Mouse (Mus musculus): Measurements from ENCODE around the gene Slc24a5. TPM values are rescaled to one million over a fixed set of nuclear protein-coding genes. Genes with fewer than 3 reads are reported as not detected.

The Slc24a5 gene
- polyA plus RNA-seq, 1 experiment from 2014 or later: 0.73 TPM

DNA sequence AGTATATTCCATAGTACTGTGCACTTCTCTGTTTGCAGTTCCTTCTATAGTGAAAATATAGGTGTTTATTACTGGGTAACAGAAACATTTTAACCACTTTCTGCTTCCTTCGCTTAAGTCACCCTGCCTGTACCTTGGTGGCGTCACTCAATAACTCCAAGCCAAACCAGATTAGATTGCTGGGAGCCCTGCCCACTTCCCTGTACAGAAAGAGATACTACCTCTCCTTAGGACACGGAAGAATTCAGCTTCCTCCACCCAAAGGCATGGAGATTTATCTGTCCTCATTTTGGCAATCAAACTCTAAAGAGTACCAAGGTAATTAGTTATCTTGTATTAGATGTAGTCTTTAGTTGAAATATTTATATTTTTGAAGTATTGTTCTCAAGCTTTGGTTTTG lies 58.9 kb downstream of the Slc24a5 start:
- Histone ChIP-seq H3K4me2 (replicated peaks; ENCODE audit: low read depth) (no peak overlapping the region), H3K9me3 (ENCODE audit: control insufficient read depth, low read length) (no peaks in the 10 kb centered on the region), H3K4me3 (ENCODE audit: low read depth, low read length) (no peak overlapping the region), H3K36me3 (ENCODE audit: control insufficient read depth, insufficient read depth, low read length) (no peaks in the 10 kb centered on the region), H3K27ac (replicated peaks) (no peak overlapping the region), H3K27me3 (ENCODE audit: control insufficient read depth, insufficient read depth, low read length) (no peaks in the 10 kb centered on the region), H3K9ac (ENCODE audit: low read length) (no peak overlapping the region), H3K4me1 (replicated peaks; ENCODE audit: control insufficient read depth, insufficient read depth) (no peaks in the 10 kb centered on the region)
- TF ChIP-seq CTCF (IDR thresholded peaks at IDR 0.05; ENCODE audit: low read depth) (no peak), EP300 (optimal IDR thresholded peaks at IDR 0.05) (no peak)
- ATAC-seq (ENCODE audit: low FRiP score, low TSS enrichment) (no peak), DNase-seq (ENCODE audit: low spot score) (no peak)
- 71% methylated on average over 3 of the region's 3 CpGs for WGBS

DNA sequence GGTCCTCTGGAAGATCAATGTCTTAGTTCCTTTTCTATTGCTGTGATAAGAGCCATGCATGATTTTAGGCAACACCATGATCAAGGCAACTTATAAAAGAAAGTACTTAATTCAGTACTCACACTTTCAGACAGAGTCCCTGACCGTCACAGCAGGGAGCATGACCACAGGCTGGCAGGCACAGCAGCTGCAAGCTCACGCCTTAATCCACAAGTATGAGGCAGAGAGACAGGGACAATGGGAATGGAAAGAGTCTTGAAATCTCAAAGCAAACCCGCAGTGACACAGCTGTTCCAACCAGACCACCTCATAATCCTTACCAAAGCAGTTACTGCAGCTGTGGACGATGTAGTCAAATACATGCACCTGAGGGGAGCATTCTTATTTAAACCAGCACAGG lies 66.2 kb downstream of the Slc24a5 start:
- no peaks in the 10 kb centered on the region for H3K36me3 ChIP-seq (ENCODE audit: control insufficient read depth, insufficient read depth, low read length)
- no peak overlapping the region for H3K4me3 ChIP-seq (ENCODE audit: low read depth, low read length)
- ATAC-seq (ENCODE audit: low FRiP score, low TSS enrichment): no peak
- H3K4me2 ChIP-seq (replicated peaks; ENCODE audit: low read depth): no peak overlapping the region
- H3K4me1 ChIP-seq (replicated peaks; ENCODE audit: control insufficient read depth, insufficient read depth): no peaks in the 10 kb centered on the region
- no peak for DNase-seq (ENCODE audit: low spot score)
- H3K9ac ChIP-seq (ENCODE audit: low read length): no peak overlapping the region
- TF ChIP-seq EP300 (optimal IDR thresholded peaks at IDR 0.05) (no peak), CTCF (IDR thresholded peaks at IDR 0.05; ENCODE audit: low read depth) (no peak)
- H3K27me3 ChIP-seq (ENCODE audit: control insufficient read depth, insufficient read depth, low read length): no peaks in the 10 kb centered on the region
- H3K27ac ChIP-seq (replicated peaks): no peak overlapping the region
- 35% methylated on average over 4 of the region's 4 CpGs for WGBS
- no peaks in the 10 kb centered on the region for H3K9me3 ChIP-seq (ENCODE audit: control insufficient read depth, low read length)

DNA sequence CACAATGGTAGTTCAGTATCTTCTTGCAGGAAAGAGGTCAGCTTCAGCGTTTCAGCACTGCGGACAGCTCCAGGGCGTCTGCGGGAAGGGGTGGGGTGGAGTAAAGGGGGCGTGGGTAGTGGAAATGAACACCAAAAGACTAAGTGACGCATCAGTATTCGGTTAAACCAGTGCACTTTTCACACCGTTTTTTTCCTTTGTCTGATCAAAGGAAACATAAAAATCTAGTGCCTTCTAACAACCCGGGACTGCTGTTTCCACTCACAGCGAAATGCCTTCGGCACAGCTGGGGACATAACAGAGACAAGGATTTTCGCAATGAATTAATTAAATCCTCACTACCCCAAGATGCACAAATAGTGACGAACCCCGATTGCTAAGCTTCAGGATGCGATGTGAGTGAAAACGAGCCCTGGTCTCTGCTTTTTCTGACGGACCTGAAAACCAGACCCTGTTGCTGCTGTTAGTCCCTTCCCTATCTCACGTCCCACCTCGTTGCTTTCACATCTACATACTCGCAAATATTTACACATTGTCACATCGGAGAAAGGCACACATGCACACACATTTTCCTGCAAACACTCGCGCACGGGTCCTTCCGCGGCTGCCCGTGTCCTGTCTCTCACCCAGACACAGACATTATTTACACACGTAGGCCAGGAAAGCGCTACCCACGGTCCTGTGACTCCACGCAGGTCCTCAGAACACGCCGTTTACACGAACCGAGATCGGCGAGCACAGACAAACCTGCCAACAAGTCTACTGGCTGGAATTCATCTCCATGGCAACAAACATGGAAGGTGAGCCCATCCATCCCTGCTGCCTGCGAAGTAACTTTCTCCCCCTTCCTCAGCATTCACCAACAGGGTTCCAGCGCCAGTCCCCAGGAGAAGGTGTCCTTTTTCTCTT lies 68.2 kb downstream of the Slc24a5 start, which contains the start of gene Ctxn2:
Ctxn2 (plus strand) TSS at position 790 of the 909 bp plus-strand sequence.
- TF ChIP-seq CTCF (IDR thresholded peaks at IDR 0.05; ENCODE audit: low read depth): no peak
- TF ChIP-seq EP300 (optimal IDR thresholded peaks at IDR 0.05): no peak
- 1% methylated on average over 39 of the region's 39 CpGs for WGBS
- Histone ChIP-seq H3K36me3 (ENCODE audit: control insufficient read depth, insufficient read depth, low read length) (no peaks in the 10 kb centered on the region), H3K27me3 (ENCODE audit: control insufficient read depth, insufficient read depth, low read length) (no peaks in the 10 kb centered on the region), H3K4me3 (ENCODE audit: low read depth, low read length) (peak within 1 kb of the TSS; percentile 20), H3K4me2 (replicated peaks; ENCODE audit: low read depth) (peak within 1 kb of the TSS; percentile 50), H3K9me3 (ENCODE audit: control insufficient read depth, low read length) (no peaks in the 10 kb centered on the region), H3K27ac (replicated peaks) (no peak within 1 kb of the TSS), H3K4me1 (replicated peaks; ENCODE audit: control insufficient read depth, insufficient read depth) (no peaks in the 10 kb centered on the region), H3K9ac (ENCODE audit: low read length) (no peak within 1 kb of the TSS)
- ATAC-seq (ENCODE audit: low FRiP score, low TSS enrichment): 0 out of 2 replicates have a peak, but pooled peaks have one; percentile 56
- DNase-seq (ENCODE audit: low spot score): peak; percentile 86

DNA sequence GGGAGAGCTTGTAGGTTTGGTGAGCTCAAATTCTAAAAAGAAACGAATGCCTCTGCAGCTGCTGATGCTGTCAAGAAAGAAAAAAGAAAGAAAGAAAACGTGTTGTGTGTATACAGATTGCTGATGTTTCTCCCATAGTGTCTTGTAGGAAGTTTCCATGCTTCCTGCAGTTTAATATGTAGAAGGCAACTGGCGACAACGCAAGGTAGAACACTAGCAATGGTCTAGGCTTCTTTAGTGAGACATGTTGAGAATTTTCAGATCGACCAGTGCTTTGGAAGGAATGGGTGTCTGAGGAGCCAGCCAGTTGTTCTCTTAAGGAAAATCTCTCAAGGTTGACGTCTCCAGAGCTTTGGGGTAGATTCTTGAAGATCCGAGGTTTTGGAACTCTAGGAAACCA lies 68.9 kb downstream of the Slc24a5 start:
- no peak for ATAC-seq (ENCODE audit: low FRiP score, low TSS enrichment)
- TF ChIP-seq CTCF (IDR thresholded peaks at IDR 0.05; ENCODE audit: low read depth): no peak
- TF ChIP-seq EP300 (optimal IDR thresholded peaks at IDR 0.05): no peak
- H3K27me3 ChIP-seq (ENCODE audit: control insufficient read depth, insufficient read depth, low read length): no peaks in the 10 kb centered on the region
- no peaks in the 10 kb centered on the region for H3K9me3 ChIP-seq (ENCODE audit: control insufficient read depth, low read length)
- H3K27ac ChIP-seq (replicated peaks): no peak overlapping the region
- no peak overlapping the region for H3K9ac ChIP-seq (ENCODE audit: low read length)
- WGBS: 28% methylated on average over 7 of the region's 7 CpGs
- DNase-seq (ENCODE audit: low spot score): no peak
- H3K4me2 ChIP-seq (replicated peaks; ENCODE audit: low read depth): no peak overlapping the region; the same call in 1 of the 2 replicates
- H3K4me1 ChIP-seq (replicated peaks; ENCODE audit: control insufficient read depth, insufficient read depth): no peaks in the 10 kb centered on the region
- no peak overlapping the region for H3K4me3 ChIP-seq (ENCODE audit: low read depth, low read length)
- H3K36me3 ChIP-seq (ENCODE audit: control insufficient read depth, insufficient read depth, low read length): no peaks in the 10 kb centered on the region

Other genes with a start within 250 kb of the Slc24a5 start
- 20.2 and 22.1 TPM in 2 replicates for gene Myef2, start 55.5 kb downstream of the Slc24a5 start, polyA plus RNA-seq (2015; fragmentation: Nextera tagmentation; extraction: Ambion mirVana)
- 0.28 and 0.33 TPM in 2 replicates for gene Ctxn2, start 68.6 kb downstream of the Slc24a5 start, polyA plus RNA-seq (2015; fragmentation: Nextera tagmentation; extraction: Ambion mirVana)
- not detected in 2 replicates for gene Slc12a1, start 84.4 kb downstream of the Slc24a5 start, polyA plus RNA-seq (2015; fragmentation: Nextera tagmentation; extraction: Ambion mirVana)
- gene Dut, start 179.1 kb downstream of the Slc24a5 start, polyA plus RNA-seq (2015; fragmentation: Nextera tagmentation; extraction: Ambion mirVana): 50.6 and 53.5 TPM in 2 replicates